Mouse (Mus musculus): ENCODE data around the gene Lhfpl2. TPM values are rescaled to one million over a fixed set of nuclear protein-coding genes. Genes with fewer than 3 reads are reported as not detected.

Lhfpl2 gene
- total RNA-seq, 2 experiments from 2014 or later: 5.3 to 6.7 TPM

DNA sequence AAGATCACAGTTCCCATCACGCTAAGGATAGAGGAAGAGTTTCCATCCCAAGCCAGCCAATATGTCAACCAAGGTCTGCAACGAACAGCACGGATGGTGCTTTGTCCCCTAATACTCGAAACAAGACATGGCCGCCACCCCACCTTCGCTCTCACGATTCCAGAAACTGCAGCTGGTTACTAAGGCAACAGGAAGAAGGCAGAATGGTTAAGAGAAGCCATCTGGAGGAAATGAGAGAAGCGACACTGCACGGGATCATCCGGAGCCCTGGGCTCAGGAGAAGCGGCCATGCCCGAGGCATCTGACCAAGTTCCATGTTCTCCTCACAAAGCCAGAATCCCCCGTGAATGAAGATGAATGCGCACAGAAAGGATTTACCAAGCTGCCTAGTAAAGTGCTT is 166.0 kb downstream of the Lhfpl2 start:
- no peak for DNase-seq

DNA sequence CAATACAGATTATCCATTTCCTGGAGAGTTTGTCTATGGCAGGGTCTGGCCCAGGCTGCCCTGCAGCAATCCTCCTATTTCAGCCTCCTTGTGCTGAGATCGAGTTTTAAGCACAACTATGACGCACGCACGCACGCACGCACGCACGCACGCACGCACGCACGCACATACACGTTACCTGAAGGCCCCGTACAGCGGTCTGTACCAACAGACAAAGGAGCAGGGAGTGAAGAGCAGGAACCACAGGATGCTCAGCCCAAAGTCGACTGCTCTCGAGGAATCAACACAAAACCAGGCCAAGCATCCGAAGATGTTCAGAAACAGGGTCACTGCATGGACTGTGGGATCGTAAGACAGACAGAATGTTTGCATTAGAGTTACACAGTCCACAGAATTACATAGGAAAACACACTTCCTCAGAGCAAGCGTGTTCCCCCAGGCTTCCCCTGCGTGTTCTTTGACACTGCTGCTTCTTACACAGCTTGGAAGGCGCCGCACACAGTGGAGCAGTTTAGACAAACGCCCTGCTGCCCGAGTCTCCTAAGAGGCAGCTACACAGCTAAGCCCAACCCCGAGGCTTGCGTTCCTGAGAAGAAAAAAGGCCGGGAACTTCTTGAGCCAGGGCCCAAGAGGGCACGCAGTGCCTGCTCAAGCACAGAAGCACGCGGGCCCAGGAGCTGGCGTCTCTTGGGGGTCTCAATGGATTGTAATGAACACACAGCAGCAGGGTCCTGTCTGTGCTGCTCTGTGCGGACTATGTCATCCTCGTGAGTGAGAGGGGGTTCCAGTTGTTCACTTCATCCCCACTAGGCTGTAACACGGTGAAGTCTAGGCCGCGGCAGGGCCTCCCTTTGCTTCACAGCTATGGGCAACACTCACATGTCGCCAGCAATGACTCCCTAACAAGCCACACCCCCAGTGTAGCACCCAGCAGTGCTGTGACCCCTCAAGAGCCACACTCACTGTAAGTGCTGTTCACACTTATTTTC is 167.4 kb downstream of the Lhfpl2 start:
- DNase-seq: no peak

DNA sequence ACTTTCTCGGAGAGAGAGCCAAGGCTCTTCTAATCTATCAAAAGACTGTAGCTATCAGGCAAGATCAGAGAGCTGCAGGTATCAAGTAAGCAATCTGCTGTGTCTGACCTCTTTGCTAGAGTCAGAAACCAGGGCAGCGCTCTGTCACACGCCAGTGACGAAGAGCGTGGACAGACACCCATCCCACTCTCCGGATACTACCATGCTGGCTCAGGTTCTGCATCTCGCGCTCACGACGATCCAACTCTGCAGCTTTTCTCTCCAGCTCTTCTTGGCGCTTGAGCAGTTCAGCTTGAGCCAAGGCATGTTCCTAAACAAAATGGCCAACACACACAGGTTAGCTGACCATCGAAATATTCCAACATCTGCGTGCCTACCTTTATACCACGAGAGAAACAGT is 174.3 kb downstream of the Lhfpl2 start:
- DNase-seq: no peak

DNA sequence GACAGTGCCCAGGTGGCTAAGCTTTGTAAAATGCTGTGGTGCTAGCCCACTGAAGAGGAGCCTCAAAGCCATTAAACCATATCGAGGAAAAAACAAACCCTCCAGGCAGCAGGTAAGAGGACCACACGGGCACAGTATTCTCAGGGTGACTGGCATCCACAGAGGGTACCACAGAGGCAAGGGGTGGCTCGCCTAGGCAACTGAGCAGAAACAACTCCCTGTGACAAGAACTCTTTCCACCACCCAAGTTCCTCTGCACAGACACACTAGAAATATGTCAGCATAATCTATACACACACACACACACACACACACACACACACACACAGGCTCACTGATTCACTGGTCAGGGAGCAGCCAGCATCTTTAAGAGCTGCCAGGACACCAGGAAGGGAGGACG is 181.9 kb downstream of the Lhfpl2 start:
- DNase-seq: no peak

DNA sequence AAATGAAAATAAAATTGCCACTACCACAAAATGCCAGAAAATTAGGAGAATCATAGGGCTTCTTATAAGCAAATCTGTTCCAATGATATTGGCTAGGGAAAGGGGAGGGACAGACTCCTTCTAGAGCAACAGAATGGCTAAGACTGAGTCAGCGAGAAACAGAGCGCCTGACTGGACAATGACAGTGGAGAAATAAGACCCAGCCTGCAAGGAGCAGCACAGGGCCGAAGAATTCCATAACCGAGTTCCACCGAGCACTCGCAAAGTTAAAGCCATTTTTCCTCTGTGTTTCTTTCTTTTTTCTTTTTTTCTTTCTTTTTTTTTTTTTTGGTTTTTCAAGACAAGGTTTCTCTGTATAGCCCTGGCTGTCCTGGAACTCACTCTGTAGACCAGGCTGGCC is 182.5 kb downstream of the Lhfpl2 start:
- DNase-seq: no peak

DNA sequence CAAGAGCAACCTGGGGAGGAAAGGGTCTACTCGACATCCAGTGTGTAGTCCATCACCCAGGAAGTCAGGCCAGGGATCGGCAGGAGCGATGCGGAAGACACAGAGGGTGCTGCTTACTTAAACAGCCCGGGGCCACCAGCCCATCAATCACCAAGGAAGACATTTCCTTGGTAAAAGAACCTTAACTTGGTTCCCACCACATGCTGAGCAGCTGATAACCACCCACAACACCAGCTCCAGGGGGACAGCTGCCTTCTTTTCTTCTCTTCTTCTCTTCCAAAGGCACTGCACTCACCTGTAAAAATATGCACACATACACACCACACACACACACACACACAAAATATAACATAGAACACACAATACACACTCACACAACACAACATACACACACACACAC is 183.3 kb downstream of the Lhfpl2 start:
- no peak for DNase-seq

DNA sequence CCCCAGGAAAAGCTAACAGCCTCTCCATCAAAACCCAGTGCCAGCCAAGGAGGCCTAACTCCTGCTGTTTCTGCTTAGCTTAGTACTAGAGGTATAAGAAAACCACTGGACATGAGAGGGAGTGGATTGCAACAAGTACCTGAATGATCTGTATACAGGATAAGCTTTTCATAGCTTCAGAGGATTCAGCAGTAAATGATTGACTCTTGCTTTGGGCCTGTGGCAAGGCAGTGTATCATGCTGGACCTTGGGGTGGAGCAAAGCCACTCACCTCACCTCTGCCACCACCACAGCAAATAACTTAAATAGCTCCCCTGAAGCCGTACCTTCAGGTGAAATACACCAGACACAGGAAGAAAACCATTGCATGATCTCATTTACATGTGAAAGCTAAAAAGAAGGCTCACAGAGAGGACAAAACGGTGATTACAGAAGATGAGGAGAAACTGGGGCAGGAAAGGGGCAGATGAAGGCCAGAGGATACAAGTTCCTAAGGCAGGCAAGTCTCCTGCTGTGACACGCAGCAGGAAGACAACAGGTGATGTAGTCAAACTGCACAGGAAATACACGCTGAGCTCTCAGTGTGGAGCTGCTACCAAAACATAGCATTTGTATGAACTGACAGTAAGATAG is 184.4 kb downstream of the Lhfpl2 start:
- no peak for DNase-seq

DNA sequence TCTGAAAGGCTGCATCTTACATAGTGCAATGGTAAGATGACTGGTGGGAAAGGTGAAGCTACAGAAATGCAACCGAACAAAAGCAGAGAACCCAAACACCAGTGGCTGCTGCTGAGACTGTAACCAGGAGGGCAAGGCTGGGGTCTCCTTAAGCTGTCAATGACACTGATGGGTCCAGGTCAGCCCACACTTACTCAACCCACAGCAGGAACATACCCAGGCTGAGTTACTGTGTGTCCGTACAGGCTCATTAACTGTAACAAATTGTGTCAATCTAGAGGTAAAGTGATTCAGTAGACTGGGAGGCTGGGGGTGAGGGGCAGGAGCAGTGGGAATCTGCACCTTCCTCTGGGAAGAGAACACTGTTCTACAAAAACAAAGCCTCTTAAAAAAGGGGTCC is 185.3 kb downstream of the Lhfpl2 start:
- no peak for DNase-seq

Other genes with a start within 250 kb of the Lhfpl2 start
- gene Scamp1, start 228.1 kb downstream of the Lhfpl2 start, total RNA-seq (2021): 10 to 100 TPM; 15.9 to 17.7 TPM